Mouse (Mus musculus) embryo, embryonic 11 days (tissue): ENCODE results near the gene Uqcc1.

ENCODE experiments used
- DNase-seq: peaks from one replicate; pipeline ENCODE4 v3.0.0-alpha.2; 2015

The Uqcc1 gene

DNA sequence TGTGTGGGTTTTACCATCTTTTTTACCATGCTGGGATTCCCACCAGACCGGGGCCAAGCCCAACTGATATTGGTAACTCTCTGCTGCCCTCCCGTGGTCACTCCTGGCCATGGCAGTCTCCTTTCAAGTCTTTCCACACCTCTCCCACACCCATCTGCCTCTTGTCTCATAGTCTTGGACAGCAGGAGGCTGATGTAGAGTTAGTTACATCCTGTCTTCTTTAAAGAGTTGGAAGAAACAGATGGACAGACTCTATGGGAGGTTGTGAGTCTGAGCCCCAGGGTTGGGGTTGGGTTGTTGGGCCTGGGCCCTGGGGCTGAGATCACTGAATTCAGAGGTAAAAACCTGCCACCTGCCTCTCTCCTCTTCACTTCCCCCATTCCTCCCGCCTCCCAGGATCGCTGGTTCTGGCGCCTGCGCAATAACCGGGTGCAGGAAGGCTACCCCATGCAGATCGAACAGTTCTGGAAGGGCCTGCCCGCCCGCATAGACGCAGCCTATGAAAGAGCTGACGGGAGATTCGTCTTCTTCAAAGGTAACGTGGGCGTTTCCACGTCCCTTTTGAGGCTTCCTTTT is 118.2 kb downstream of the Uqcc1 start:
- DNase-seq = peak; percentile 82

DNA sequence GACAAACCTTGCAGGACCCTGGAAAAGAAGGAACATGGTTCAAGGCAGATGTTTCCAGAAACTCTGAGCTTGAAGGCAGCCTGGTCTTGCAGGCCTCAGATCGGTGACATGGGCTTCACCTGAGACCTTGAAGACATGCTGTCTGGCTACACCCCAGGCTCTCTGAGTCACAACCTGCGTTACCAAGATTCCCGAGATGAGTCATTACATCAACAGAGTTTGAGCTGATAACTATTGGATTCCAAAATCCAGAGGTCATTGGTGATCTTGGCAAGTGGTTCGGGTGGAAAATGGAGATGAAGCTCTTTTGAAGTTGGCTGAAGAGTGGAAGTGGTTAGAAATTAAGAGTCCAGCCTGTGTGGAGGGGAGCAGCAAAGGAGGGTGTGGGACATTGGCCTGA is 120.5 kb downstream of the Uqcc1 start:
- no peak for DNase-seq

DNA sequence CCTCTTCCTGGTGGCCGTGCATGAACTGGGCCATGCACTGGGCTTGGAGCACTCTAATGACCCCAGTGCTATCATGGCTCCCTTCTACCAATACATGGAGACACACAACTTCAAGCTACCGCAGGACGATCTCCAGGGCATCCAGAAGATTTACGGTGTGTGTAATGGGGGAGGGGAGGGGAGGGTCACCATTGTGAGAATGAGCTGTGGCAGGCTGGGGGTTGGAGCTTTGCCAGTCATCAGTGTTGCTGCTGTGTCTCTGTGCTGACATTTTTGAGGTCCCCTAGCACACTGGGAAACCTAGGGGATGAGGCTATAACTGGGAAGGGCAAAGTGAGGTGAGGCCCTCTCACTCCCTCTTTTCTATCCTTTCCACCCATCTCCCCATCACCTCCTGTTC is 122.7 kb downstream of the Uqcc1 start:
- no peak for DNase-seq

DNA sequence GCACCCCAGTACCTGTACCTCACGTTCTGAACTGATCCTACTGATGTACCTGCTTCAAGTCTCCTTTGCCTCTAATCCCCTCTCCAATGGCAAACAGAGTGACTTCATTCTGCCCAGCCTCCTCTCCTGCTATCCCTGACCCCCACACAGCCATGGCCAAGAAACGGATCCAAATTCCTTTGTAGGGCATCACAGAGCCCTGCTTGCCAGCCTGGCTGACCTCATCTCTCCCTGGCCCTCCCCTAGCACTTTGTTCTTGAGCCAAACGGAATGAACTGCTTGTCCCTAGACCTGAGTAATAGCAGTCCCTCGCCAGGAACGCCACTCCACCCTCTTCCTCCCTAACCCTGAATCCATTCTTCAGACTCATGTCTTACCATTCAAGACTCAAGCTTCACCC is 123.6 kb downstream of the Uqcc1 start:
- no peak for DNase-seq

DNA sequence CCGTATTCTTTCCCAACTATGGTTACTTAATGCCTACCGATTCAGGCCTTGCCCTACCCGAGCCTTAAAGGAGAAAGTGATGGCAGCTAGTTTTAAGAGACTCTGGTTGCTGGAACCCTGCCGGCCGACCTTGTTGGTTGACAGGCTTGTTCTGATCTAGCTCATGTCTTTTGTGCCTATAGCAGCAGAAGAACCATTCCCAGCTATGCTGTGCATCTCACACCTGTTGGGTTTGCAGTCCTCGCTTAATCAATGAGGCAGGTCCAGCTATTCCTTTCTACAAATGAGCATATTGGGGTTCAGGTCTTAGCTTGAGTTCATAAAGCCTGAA is 124.2 kb downstream of the Uqcc1 start:
- DNase-seq = no peak

DNA sequence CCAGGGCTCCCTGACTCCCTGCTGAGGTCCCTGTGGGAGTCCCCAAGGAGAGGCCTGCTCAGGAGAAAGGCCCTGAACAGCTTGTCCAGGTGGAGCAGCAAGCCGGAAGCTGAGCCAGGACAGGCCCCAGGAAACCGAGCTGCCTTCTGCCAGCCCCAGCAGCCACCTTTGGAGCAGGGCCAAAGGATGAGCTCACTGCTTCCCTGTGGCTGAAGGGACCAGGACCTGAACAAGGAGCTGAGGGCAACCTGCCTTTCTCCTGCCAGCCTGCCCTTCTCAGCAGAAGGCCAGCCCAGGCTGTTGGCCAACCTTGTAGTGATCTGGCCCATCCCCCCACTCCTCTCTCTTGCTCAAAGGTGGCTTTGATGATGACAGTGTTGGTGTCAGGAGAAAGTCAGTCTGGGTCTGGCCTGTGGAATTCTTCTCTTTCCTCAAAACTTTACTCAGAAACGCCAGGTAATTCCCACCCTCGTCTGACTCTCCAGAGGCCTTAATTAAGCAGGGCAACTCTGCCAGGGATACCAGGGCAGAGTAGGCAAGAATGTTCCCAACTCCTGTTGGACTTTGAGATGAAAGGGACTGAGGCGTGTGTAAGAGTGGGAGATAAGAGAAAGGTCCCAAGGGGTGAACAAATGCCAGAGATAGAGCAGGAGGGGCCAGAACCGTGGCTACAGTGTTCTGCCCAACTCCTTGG is 124.7 kb downstream of the Uqcc1 start:
- no peak for DNase-seq

DNA sequence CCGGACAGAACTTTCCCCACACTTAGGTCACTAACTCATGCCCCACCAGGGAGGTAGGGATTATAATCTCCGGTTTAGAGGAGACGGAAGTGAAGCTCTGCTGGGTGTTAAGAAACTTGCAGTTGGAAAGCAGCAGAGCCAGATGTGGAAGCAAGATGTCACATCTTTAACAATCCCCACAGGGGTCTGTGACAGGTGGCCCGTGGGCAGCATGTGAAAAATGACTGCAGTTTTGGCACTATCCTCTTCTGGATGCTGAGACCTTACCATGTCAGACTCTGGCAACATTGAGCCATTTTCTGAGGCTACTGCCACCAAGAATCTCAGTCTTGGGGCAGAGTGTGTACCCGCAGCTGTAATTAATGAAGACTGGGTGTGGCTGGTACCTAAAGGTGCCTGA is 126.1 kb downstream of the Uqcc1 start:
- DNase-seq = no peak

DNA sequence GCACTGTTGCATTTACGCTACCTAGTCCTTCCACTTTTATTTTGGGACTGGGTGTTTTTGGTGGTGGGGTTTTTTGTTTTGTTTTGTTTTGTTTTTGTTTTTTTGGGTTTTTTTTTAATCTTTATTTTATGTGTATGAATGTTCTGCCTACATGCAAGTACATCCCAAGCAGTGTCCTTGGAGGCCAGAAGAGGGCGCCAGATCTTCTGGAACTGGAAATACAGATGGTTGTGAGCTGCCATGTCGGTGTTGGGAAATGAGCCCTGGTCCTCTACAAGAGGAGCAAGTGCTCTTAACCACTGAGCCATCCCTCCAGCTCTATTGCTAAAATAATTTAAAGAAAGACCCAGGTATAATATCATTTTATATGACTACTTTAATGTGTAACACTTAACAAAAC is 127.3 kb downstream of the Uqcc1 start:
- DNase-seq = no peak

DNA sequence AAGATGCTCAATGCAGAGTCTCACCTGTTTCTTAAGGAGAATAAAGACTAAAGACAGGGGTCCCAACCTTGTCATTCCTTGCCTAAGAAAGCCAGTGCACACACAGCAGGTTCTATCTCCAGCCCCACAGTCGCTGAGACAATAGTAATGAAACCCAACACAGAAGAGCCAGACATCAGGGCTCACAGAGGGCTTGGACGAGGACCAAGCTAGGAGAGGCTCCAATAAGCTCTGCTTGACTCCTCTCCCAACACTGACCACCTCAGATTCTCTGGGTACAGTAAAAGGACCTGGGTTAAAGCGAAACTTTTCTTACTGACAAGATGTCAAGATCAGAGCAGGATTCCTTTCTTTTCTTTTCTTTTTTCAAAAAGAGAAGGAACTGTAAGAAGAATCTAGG is 131.5 kb downstream of the Uqcc1 start:
- DNase-seq = no peak
